Mouse (Mus musculus) lung, postnatal 10 days (tissue): ENCODE results near the gene Tas1r1.

ENCODE experiments used
- DNase-seq: peaks from one replicate; pipeline ENCODE4 v3.0.0; 2021

Gene Tas1r1

DNA sequence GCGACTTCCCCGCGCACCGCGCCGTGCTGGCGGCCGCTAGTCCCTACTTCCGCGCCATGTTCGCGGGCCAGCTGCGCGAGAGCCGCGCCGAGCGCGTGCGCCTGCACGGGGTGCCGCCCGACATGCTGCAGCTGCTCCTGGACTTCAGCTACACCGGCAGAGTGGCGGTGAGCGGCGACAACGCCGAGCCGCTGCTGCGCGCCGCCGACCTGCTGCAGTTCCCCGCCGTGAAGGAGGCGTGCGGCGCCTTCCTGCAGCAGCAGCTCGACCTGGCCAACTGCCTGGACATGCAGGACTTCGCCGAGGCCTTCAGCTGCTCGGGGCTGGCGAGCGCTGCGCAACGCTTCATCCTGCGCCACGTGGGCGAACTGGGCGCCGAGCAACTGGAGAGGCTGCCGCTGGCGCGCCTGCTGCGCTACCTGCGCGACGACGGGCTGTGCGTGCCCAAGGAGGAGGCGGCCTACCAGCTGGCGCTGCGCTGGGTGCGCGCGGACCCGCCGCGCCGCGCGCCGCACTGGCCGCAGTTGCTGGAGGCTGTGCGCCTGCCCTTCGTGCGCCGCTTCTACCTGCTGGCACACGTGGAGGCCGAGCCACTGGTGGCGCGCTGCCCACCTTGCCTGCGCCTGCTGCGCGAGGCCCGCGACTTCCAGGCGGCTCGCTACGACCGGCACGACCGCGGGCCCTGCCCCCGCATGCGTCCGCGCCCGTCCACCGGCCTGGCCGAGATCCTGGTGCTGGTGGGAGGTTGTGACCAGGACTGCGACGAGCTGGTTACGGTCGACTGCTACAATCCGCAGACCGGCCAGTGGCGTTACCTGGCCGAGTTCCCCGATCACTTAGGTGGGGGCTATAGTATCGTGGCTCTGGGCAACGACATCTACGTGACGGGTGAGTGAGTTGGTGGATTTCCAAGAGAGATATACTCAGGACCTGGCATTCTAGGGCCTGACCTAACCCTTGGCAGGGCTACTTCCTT lies 29.0 kb downstream of the Tas1r1 start:
- peak; percentile 84 for DNase-seq

DNA sequence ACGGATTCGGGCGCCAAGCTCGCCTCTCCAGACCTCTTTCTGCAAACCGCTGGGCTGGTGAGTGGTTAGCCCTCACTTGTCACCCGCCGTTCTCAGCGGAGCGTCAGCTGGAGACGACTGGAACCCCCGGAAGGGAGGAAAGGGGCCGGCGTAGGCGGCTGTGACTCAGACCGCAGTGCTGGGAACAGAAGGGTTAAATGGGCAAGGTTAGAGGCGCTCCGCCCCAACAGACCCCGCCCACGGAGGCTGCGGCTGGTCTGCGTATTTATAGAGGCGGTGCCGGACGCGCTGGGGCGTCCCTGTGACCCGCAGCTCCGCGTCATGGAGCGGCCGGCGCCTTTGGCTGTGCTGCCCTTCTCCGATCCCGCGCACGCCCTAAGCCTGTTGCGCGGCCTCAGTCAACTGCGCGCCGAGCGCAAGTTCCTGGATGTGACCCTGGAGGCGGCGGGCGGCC lies 29.7 kb downstream of the Tas1r1 start, which contains the start of gene Klhl21:
TSS of gene Klhl21 (plus strand) at position 182 of the 454 bp plus-strand sequence.
- peak; percentile 98 for DNase-seq

DNA sequence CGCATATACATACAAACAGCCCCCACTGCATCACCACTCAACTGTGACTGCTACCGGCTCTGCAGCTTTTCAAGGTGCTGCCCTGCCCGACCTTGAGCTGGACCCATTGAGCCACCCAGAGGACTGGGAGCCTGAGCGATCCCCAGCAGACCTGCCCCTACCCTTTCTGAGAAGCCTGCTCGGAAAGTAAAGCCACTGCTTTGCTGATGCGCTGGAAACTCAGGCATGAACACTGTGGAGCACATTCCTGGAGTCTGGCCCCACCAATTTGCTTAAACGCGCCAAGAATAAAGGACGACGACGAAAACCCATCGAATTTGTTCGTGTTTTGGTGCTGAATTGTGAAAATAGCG lies 30.2 kb downstream of the Tas1r1 start:
- no peak for DNase-seq

DNA sequence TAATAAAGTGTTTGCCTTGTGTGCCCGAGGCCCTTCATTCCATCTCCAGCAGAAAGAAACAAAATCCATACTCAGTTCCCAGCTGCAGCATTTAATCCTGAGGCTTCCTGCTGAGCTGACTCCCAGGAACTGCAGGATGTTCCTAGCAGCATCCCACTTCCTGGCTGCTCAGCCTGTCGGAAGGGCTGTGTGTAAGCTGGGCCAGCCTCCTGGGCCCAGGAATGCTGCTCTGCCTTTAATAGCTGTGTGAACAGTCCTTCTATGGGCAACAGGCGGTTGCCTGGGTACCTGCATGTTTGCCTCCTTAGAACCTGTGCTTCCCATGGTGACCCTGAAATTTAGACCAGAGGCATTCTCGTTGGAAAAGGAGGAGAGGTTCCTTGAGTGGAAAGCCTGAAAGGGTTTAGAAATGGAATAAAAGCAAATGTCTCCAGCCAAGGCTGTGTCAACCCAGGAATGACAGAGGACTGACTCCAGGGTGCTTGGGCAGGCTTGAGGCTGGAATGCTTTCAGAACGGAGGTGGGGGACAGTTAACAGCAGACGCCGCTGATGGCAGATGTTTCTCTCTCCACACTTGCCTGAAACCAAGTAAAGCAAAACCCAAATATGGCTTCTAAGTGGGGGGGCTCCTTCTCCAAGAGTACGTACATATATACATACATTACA lies 30.8 kb downstream of the Tas1r1 start:
- DNase-seq, result peak; percentile 68

DNA sequence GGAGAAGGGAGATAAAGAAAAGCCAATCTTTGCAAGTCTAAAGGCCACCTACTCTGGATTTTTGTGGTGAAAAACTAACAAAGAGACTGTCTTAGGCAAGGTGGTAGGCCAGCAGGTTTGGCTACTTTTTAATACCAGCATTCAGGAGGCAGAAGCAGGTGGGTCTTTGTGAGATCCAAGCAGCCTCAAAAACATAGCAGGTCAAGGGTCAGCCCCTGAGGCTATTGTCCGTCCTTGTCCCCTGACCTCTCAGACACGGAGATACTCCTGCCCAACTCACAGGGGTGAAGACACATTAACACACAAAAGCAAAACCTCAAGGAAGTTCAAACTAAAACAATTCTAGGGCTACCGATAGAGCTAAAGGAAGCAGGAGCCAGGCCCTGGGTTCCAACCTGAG lies 31.6 kb downstream of the Tas1r1 start:
- DNase-seq, result no peak

DNA sequence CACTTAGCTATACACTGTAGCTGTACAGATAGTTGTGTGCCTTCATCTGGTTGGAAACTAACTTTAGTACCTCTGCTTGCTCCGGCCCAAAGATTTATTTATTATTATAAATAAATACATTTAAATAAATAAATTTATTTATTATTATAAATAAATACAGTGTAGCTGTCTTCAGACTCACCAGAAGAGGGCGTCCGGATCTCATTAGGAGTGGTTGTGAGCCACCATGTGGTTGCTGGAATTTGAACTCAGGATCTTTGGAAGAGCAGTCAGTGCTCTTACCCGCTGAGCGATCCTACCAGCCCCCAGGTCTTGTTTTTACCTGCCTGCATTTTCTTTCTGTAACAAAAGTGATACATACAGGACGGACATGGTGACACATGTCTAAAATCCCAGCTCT lies 32.2 kb downstream of the Tas1r1 start:
- DNase-seq, result no peak

DNA sequence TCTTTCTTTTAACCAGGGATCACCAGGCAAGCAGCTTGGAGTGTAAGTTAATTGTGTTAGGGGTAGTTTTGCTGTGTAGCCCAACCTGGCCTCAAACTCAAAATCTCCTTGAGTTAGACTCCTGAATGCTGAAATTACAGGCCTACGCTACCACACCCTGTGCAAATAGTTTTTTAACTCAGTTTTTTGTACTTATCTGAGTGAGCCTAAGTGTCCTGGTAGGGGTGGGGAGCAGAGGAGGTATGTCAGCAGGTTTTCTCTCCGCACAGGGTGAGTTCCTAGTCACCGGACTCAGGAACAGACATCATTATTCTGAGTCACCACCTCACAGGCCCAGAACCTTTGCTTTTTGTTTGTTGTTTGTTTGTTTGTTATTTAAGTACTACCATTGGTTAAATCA lies 36.3 kb downstream of the Tas1r1 start:
- no peak for DNase-seq

DNA sequence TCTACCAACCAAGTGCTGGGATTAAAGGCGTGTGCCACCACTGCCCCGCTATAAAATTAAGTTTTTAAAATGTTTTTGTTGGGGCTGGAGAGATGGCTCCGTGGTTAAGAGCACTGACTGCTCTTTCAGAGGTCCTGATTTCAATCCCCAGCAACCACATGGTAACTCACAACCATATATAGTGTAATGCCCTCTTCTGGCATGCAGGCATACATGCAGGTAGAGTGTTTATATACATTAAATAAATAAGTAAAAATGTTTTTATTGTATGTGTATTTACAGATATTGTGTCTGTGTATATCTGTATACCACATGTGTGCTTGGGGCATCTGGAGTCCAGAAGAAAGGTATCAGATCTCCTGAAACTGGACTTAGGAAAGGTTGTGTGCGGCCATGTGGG lies 37.0 kb downstream of the Tas1r1 start:
- no peak for DNase-seq

DNA sequence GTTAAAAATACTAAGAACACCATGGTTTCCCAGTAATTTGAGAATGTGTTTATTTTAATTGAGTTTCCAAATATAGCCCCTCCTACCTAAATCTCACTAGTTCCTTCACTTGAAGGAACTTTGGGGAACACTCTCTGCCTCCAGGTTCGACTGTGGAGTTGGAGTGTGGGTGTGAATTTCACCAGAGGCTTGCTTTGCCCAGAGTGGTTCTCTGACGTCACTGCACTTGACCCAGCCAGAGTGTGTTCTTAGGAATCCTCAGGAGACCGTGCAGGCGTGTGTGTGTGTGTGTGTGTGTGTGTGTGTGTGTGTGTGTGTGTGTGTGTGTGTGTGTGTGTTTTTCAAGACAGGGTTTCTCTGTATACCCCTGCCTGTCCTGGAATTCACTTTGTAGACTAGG lies 37.5 kb downstream of the Tas1r1 start:
- DNase-seq, result peak; percentile 76

DNA sequence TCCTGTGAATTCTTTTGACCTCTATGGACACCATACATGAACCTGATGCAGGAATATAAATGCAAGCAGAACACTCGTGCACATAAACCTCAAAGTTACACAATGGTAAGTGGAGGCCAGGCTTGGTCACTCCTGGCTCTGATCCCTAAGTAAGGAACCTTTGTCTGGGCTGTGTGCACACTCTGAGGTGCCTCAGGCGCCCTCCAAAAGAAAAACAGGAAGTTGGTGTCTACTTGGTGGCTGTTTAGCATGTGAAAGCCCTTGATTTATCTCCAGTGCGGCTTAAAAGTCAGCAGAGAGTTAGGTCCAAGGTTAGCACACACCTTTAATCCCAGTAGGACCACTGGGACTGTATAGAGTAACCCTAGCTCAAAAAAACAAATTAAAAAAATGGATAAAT lies 38.9 kb downstream of the Tas1r1 start:
- DNase-seq, result no peak

DNA sequence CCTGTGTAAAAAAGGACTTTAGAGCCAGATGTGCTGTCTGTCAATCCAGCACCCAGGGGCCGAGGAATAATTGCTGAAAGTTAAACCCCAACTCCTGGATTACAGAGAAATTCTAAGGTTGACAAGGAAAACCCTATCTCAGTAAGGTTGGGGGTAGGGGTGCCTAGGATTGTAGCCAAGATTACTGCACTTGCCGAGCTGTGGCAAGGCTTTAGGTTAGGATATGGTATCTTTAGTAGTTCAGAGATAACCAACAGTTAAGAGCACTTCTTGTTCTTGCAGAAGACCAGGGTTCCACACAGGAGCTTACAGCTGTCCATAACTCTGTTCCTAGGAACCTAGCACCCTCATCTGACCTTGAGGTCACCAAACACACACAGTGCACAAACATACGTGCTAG lies 40.7 kb downstream of the Tas1r1 start:
- no peak for DNase-seq

DNA sequence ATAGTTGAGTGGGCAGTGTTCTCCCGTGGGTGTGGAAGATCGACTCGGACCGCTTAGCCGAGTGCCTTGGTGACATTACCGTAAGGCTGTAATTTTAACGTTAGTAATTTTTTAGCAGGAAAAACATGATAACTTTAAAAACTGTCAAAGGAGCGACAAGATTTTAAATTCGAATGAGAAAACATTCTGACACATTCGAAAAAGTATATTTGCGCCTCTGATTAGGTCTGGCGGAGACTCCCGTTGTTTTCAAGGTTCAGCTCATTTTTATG lies 41.5 kb downstream of the Tas1r1 start:
- DNase-seq, result no peak

DNA sequence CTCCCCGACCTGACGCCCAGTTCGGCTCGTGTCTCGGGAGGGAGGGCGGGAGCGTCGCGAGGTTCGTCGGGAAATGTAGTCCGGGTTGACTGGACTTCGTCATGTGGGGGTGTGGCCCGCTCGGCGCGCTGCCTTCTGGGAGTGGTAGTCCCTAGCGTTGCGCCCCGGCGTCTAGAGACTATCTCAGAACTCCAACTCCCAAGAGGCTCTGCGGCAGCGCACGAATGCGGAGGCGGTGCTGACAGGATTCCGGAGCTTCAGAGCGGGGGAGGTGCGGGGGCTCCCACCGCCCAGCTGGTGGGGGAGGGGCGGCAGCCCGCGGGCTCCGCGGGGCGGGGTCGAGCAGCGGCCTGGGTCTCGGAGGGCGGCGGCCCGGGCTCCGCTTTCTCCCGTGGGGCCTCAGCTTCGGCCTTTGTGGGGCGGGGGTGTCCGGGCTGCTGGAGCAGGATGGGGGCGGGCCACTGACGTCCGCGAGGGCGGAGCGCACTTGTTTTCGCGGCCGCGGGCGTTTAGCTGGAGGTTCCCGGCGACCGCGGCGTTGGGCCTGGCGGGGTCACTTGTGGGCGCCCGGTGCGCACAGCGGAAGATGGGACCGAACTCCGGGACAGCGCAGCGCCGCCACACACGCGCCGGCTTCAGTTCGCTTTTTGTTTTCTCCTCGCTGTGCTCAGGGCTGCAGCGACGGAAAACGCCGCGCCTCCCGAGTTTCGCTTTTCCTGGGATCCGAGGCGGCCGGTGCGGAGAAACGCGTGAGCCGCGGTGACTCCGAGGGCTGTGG lies 42.0 kb downstream of the Tas1r1 start, which contains the start of gene Phf13:
TSS of gene Phf13 (minus strand) at position 86 of the 778 bp plus-strand sequence.
- DNase-seq, result peak; percentile 99

DNA sequence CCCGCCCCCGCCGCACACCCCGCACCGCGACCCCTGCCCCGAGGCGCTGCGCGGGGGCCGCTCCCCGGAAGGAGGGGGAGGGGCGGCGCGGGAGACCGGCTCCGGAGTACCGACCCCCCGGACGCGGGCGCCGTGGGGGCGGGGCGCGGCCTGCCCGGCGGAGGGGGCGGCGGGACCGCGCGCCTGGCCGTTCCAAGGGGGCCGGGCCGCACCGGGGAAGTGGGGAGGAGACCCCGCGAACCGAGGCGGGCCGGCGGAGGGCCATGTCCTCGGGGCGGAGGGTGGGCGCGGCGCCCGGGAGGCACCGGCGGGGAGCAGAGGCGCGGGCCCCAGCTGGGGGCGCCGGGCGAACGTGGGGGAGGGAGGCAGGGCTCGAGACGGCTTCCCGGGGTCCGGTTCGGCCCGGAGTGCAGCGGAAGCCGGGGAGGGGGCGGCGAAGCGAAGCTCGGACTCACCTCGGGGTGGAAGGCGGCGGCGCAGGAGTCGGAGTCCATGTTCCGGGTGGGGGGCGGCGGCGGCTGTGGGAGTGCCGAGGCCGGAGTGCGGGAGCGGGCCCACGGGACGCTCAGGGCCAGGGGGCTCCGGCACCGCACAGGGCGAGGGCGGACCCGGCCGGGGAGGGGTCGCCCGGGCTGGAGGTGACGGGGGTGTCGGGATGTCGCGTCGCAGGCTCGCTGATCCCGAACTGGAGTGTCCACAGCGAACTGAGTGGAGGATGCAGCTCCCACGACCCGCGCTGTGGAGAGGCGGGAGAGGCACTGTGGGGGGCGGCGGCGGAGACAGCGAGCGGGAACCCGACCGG lies 42.8 kb downstream of the Tas1r1 start:
- DNase-seq, result peak; percentile 59

DNA sequence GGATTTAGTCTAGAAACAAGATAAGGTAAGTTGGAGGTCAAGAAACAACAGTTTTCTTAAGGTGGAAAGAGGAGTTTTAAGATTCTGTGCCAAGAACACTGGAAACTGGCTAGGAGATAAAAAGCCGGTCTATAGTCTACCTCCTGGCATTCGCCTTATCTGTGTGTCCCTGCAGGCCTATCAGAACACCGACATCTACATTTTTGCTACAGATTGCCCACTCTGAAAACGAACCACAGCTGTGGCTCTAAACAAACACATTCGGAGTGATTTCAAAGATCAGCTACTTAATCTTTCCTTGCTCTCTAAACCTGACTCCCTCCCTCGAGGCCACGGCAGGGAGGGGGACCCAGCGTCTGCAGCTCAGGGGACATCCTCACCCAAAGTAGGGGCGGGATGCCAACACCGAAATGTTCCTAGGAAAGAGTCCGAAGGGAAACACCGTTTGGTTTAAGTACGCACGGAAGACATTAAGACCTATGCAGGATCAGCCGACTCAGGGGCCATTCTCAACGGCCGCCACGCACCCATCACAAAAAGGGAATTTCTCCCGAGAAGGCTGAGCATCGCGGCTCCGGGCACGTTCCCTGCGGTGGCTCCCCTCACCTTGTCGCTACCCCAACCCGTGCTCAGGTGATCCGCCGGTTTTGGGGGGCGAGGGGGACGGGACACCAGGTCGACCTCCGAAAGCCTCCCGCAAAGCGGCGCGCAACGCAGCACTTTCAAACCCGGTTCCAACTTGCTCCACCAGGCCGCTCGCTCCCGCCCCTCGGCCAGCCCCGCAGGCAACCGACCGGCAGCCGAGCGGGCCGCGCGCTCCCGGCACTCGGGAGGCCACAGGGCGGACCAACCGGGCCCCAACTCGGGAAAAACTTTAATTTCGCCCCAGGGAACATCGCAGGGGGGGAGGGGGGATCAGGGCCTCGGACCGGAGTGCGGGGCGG lies 43.9 kb downstream of the Tas1r1 start:
- peak; percentile 46 for DNase-seq

DNA sequence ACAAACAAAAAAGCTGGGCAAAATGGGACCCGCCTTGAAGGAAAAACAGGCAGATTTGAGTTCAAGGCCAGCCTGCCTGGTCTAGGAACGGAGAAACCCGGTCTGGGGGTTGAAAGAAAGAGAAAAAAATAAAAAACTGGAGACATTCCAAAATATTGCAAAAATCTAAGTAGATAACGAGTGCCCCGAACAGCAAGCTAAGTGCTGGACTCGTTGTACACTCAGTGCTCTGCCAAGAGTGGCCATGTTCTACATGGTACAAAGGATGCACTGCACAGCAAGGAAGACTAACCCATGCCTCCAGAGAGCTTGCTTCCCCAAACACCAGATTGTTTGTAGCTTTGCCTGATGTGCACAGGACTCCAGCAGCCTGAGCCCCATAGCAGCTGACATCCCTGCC lies 45.3 kb downstream of the Tas1r1 start:
- no peak for DNase-seq

DNA sequence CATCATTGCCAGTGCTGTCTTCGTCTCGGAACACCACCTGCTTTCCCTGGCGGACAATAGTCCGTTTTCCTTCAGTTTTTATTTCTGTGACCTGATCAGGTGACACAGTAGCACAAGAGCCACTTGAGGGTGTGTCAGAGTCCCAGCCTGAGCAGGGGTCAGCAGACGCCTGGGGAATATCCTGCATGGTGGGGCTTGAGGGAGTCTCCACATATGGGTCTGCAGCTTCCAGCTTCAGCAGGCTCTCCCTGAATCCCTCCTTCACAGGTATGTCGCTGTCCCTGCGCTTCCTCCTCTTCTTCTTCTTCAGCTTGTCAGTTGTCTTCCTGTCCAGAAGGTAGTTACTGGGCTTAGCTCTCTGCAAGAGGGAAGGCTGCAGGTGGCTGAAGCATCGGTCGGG lies 46.3 kb downstream of the Tas1r1 start:
- no peak for DNase-seq

DNA sequence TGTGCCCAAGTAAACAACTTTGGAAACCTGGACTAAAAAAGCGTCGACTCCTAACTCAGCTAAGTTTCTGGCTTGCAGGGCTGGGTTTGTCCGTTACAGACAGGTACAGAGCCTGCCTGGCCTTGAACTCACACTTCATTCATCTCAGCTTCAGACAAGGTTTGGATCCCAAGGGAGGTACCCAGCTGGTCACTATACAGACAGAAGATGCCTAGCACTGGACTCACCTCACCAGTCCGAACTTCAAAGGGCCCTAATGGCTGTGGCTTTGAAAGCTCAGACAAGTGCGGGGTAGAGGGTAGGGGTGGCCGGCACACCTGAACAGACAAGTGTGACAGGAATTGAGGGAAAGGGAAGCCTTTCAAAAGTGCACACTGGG lies 49.3 kb downstream of the Tas1r1 start:
- no peak for DNase-seq

DNA sequence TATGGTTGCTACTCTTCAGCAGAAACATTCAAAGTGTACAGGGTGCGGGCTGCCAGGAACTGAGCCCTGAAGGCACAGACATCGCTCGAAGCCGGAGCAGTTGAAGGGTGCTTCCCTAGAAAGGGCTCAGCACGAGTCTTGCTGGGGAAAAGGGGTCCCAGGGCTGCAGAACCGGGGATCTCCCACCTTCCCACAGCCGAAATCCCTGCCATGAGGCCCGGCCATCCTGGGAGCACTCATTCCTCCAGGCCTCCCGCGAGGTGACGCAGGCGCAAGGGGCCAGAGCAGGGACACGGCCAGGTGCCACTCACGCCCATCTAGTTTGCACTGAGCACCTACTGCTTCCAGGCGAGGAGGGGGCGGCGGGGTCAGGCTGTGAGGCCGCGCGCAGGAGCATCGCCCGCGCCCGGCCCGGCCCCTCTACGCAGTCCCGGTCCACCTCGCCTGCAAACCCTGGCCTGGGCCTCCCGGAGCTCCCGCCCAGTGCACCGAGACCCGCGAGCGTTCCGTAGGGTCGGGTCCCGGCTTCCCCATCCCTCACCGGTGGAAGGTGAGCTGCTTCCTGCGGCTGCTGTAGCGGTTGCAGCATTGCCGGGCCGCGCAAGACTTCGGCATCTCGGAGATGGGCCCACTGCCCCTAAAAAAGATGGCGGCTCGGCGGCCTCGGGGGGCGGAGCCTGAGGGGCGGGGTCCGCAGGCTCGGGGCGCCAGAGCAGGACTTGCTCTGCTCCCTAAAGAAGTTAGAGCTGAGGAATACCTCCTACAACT lies 49.8 kb downstream of the Tas1r1 start, which contains the start of gene Thap3:
TSS of gene Thap3 (minus strand) at position 656 of the 768 bp plus-strand sequence.
- peak; percentile 90 for DNase-seq

DNA sequence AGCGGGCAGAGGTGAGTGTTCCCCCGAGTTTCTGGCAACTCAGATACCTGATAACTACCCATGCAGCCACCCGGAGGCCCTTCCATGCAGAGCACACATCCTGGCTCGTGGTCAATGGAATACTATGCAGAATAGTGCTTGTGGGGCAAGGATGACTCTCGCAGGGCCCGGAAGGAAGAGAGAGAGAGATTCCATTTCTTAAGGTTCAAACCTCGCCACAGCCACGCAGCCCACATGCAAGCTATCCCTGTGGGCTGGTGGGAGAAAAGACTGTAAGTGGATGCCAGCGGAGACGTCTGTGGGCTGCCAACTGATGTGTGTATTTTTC lies 50.4 kb downstream of the Tas1r1 start:
- DNase-seq, result no peak

DNA sequence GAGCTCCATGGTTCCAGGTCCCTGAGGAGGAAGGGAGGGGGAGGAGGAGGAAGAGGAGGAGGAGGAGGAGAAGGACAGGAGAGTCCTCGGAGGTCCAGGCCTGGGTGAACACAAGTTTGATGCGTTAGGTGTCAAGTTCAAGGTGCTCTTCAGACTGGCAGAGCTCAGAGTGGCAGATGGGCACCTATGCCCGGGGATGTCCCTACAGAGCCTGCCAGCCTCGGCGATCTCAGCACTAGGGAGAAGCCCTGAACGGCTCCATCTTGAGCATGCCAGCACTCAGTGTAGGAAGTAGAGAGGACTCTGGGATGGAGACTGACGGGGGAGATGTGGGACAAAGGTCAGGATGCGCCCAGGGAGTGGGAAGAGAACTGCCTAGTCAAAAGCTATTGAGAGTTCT lies 51.7 kb downstream of the Tas1r1 start:
- DNase-seq, result no peak
